24 mouse cellular contexts compared by ENCODE assay signal in genomic region chr8:57567998-57568397, GRCm38 (mm10).
"Had no signal": no experiment of that assay in that cellular context is flagged by ENCODE, and none has a peak within 500 bp of the region (broad histone marks: within the 10 kb centered on the region; RNA-seq: fewer than 3 reads in every experiment).

No protein-coding gene starts in this region.

- H3K4me2 ChIP-seq: heart, embryonic 11.5 days; heart, embryonic 13.5 days; heart, embryonic 15.5 days; hindbrain, embryonic 12.5 days; hindbrain, embryonic 15.5 days; limb, embryonic 13.5 days; limb, embryonic 15.5 days; liver, embryonic 12.5 days had no signal

- H3K27me3 ChIP-seq: heart, embryonic 13.5 days; heart, embryonic 15.5 days; hindbrain, embryonic 12.5 days; hindbrain, embryonic 15.5 days; limb, embryonic 13.5 days; limb, embryonic 15.5 days; liver, embryonic 12.5 days had no signal

- H3K9me3 ChIP-seq: heart, embryonic 13.5 days; heart, embryonic 15.5 days; hindbrain, embryonic 12.5 days; hindbrain, embryonic 15.5 days; limb, embryonic 13.5 days; limb, embryonic 15.5 days; liver, embryonic 12.5 days had no signal

- H3K27ac ChIP-seq: heart, adult 2 months; heart, embryonic 13.5 days; heart, embryonic 15.5 days; hindbrain, embryonic 12.5 days; hindbrain, embryonic 15.5 days; hindbrain, postnatal 0 days; limb, embryonic 13.5 days; limb, embryonic 15.5 days; liver, embryonic 12.5 days; liver, embryonic 14.5 days had no signal

- H3K9ac ChIP-seq: forebrain, postnatal 0 days; heart, embryonic 13.5 days; heart, embryonic 15.5 days; hindbrain, embryonic 12.5 days; hindbrain, embryonic 15.5 days; limb, embryonic 13.5 days; limb, embryonic 15.5 days; liver, embryonic 12.5 days; liver, embryonic 14.5 days had no signal

- H3K4me1 ChIP-seq: liver, embryonic 12.5 days had no signal

- H3K36me3 ChIP-seq: heart, embryonic 13.5 days; heart, embryonic 15.5 days; hindbrain, embryonic 12.5 days; hindbrain, embryonic 15.5 days; limb, embryonic 15.5 days; liver, embryonic 12.5 days had no signal

- DNase-seq: forebrain, postnatal 0 days; gastrocnemius, postnatal 14 days; gastrocnemius, postnatal 36 days; heart, adult 11 months; heart, adult 2 months; heart, postnatal 14 days; heart, postnatal 36 days; kidney, adult 11 months; kidney, adult 8-10 months; kidney, postnatal 36 days; layer of hippocampus, adult 9-11 months; layer of hippocampus, postnatal 36 days; left cerebral cortex, postnatal 4 days had no signal

- ATAC-seq: forebrain, postnatal 0 days; hindbrain, postnatal 0 days; intestine, embryonic 16.5 days; liver, embryonic 12.5 days had no signal

- H3K4me3 ChIP-seq: heart, adult 2 months; heart, embryonic 13.5 days; heart, embryonic 15.5 days; hindbrain, embryonic 12.5 days; hindbrain, embryonic 15.5 days; limb, embryonic 13.5 days; limb, embryonic 15.5 days; liver, embryonic 12.5 days had no signal
